Mouse (Mus musculus) brain, embryonic 14.5 days (tissue): ENCODE results near the gene Parvb.

Experiments
- CTCF ChIP-seq: fragments of 200-500 bp; IDR thresholded peaks from 2 replicates; pipeline ENCODE4 v1.5.1; 2012; ENCODE audit warnings: inconsistent platforms, mild to moderate bottlenecking, moderate library complexity, borderline replicate concordance; ENCODE audit not compliant: insufficient read depth, insufficient read length; ENCODE audit errors: extremely low read depth
- POLR2A ChIP-seq: fragments of 200-500 bp; IDR thresholded peaks from 2 replicates; pipeline ENCODE4 v1.6.1; 2012; ENCODE audit warnings: mild to moderate bottlenecking, inconsistent platforms, borderline replicate concordance; ENCODE audit not compliant: poor library complexity, insufficient read depth, insufficient read length, severe bottlenecking; ENCODE audit errors: extremely low read depth

- no peak for TF ChIP-seq POLR2A
- no peak for TF ChIP-seq CTCF
These were observed 68.7 kb downstream of the Parvb start for GRCm38 (mm10) chr15:84300591-84300990.
